Mouse (Mus musculus) thymus, postnatal 10 days (tissue): ENCODE data around the gene Vma21.
A peak's percentile ranks its signal among the peaks of the same experiment; 100 is the strongest.

Experiments used
- DNase-seq, 2 experiments: peaks; one replicate each; pipeline ENCODE4 v3.0.0; 2021; ENCODE audit warnings: low spot score in 2 of 2

Vma21 gene

DNA sequence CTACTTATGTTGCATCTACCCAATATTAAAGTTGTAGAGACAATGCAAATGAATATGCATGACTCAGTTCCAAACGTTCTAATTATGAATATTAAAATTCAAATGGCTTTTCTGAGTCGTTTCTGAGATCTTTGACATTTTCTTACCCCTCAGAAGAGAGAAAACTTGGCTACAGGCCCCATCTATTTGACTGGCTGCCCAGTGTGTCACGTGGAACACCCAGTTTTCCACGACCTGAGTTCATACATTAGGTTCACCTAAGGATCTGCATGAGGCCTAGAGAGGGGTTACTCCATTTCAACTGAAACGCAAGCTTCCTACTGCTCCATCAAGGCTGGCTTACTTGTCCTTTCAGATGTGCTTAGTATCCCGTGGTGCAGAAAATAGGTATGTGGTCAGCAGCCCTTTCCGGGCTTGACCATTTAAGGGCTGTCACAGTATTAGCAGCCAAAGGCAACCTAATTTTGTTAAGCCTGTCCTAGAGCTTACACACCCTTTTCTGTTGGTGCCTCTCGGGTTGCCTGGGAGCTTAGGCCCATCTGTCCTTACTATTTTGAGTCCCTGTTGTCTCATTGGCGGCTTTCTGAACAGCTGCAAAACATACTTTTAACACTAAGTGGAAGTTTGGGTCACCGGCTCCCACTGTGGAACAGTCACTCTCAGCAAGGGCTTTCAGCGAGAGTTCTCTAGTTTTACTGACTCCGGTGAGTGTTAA is at the start of gene Vma21:
Gene Vma21, plus strand, starts transcription at position 294 of the 715 bp plus-strand sequence.
- no peak for DNase-seq

DNA sequence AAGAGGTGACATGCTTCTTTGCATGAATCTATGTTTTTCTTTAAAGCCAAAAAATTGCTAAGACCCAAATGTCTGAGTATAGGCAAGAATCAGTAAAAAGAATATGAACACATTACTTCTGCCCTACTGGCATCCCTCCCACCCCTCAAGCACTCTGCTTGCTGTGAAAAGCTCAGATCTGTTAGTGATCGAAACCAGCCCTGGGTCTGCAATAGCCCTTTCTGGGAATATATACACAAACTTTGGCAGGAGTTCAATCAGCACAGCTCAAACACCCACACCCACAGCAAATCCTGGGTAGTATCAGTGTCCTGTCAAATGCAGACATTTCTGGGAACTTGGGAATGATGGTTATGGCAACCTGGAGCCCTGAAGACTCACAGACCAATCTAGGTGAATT is 47.8 kb upstream of the Vma21 start:
- no peak for DNase-seq

DNA sequence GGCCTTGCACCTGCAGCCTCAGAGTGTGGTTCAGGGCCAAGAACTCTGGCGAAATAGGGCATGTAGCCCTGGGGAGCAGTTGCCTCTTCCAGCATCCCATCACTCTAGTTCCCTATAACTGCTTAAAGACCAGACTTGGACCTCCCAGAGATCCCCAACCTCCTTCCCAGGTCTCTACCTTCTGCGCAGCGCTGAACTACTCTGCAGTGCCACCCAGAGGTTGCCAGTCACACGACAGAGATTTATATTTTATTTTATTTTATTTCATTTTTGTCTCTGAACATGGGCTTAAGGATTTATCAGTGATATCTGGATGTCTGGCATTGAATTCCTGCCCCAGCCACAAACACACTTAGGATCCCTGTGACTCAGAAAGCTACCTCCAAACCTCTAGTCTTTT is 24.6 kb upstream of the Vma21 start:
- no peak for DNase-seq

- no peak for DNase-seq
Observed at GRCm38 (mm10) chrX:71797766-71798165, 18.0 kb upstream of the Vma21 start.

DNA sequence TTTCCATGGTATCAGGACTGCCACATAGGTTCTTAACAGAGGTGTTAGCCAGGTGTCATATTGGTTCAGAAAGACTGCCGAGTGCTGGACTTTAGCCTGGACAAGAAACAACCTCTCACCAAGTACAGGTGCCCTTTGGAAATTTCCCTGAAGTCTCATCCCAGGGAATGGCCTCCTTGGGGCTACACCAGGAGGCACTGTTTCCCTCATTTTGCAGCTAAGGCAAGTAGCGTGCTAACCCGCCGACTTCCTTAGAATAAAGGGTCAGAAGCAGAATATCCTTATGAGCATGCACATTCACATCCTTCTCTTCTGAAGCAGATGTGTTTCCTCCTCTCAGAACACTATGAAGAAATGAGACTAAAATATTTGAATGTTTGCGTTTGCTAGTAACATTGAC is 16.8 kb upstream of the Vma21 start:
- no peak for DNase-seq

- no peak for DNase-seq
Observed at GRCm38 (mm10) chrX:71811966-71812835, 3.5 kb upstream of the Vma21 start.

DNA sequence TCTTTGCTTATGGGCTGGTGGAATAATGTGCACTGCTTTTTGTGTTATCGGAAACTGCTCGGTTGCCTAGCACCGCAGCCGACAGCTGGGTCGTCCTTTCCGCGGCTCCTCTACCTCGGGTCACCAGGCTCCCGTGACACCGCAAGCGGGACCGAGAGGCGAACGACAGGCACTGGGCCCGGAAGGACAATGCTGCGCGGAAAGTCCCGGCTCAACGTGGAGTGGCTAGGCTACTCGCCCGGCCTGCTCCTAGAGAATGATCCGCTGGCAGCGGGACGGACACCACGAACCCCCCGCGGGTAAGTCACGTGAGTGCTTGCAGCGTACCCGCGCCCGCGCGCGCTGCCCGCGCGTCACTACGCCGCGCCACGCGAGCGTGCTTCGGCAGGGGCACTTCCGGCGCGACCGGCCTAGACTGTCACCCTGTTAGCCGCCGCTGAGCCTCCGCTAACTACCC is 705 bp downstream of the Vma21 start:
- peak; percentile 71 to 75 for DNase-seq

DNA sequence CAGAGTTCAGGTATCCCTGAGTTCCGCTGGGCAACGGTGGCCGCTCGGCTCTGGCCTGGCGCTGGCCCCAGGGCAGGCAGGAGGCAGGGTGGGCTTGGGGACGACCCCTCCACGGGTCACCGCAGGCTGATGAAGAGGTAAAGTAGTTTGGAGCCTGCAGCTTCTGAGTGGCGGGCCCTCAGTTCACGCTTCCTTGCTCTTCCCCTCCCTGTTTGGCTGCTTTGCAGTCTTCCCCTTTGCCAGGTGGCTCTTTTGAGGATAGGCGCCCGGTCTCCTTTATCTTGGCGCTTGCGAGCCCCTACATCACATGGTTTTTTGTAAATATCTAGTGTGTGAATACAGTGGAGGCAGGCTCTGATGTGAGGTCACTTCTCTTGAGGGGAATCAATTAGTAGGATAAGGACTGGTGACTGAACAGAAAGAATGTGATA is 1.2 kb downstream of the Vma21 start:
- DNase-seq = no peak

DNA sequence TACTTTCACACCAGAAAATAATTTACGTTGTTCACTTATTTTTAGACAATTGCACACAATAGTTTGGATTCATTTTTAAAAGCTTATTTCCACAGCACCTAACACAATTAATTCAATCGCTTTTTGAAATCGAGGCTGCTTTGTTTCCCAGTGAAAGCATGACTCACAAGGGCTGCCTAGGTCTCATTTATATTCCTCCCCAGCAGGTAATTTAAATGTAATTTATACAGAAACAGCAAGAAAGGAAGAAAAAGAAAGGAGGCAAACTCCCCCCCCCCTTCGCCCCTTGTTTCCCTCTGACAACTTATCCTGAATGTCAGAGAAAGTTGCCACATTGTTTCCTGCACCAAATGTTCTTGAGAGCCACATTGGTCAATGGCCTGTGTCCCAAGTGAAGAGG is 23.2 kb downstream of the Vma21 start:
- no peak for DNase-seq

- DNase-seq = no peak
Observed at GRCm38 (mm10) chrX:71846696-71847095, 31.0 kb downstream of the Vma21 start.

- DNase-seq = no peak
Observed at GRCm38 (mm10) chrX:71853798-71854197, 38.1 kb downstream of the Vma21 start.
